Mouse (Mus musculus) bone marrow, adult 2 months (tissue): ENCODE measurements around the gene Padi6.

Experiments
- CTCF ChIP-seq: fragments of 200-500 bp; IDR thresholded peaks from 2 replicates; pipeline ENCODE4 v1.5.1; 2011; ENCODE audit warnings: low read length, control low read depth; ENCODE audit not compliant: control insufficient read depth, insufficient read depth
- POLR2A ChIP-seq: fragments of 200-500 bp; IDR thresholded peaks from 2 replicates; pipeline ENCODE4 v1.6.1; 2011; ENCODE audit warnings: low read depth, mild to moderate bottlenecking, control low read depth, low read length, borderline replicate concordance; ENCODE audit not compliant: control insufficient read depth

- TF ChIP-seq CTCF (no peak), POLR2A (no peak)
These were observed 45.0 kb upstream of the Padi6 start for GRCm38 (mm10) chr4:140787414-140787813.
